Mouse (Mus musculus): ENCODE results near the gene Krt42.

DNA sequence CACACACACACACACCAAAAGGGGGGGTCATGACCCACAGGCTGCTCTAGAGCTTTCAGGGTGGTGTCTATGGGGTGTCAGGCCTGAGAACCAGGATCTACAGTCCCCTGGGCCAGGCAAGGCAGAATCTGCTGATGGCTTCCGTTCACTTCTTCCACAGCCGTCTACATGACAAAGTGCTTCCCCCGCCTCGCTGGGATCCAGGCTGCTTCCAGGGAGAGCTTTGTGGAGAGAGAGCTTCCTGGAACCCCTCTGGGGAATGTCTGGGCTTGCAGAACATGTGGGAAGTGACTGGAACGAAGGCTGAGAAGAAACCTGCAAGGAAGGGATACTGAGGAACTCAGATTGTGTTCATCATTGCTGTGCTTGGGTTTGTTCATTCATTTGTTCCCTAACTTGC, 9.1 kb upstream of the Krt42 start:
- TF ChIP-seq CTCF (IDR thresholded peaks at IDR 0.05; ENCODE audit: borderline replicate concordance, extremely low read depth, insufficient read depth, insufficient read length), result no peak
- no peak for TF ChIP-seq POLR2A (IDR thresholded peaks at IDR 0.05; ENCODE audit: borderline replicate concordance, extremely low read depth, insufficient read depth, insufficient read length, poor library complexity, severe bottlenecking)

Measured in brain, embryonic 14.5 days (tissue).